Mouse (Mus musculus) embryonic stem cell, embryonic (primary cell): ENCODE results near the gene Nup133.

Experiments
- CTCF ChIA-PET, 4 experiments: fragments of 300-600 bp in 2 of 4; fragments of 350-600 bp in 2 of 4; sonication (Branson Sonifier 250); formaldehyde crosslinking; loops; one replicate each; lab custom pipeline; 2022; ENCODE audit warnings: inconsistent platforms in 2 of 4; lab: Charles Lee
- POLR2A ChIA-PET, 4 experiments: fragments of 300-600 bp in 2 of 4; fragments of 350-600 bp in 2 of 4; sonication (Branson Sonifier 250); formaldehyde crosslinking; loops; one replicate each; lab custom pipeline; 2022; ENCODE audit warnings: antibody characterized with exemption in 4 of 4, inconsistent platforms in 1 of 4; lab: Charles Lee

Gene Nup133

GRCm38 (mm10) chr8:123854252-123854651, 94.8 kb downstream of the Nup133 start:
- ChIA-PET CTCF (interaction anchor here in 1 of 4 experiments (1.2 kb wide), 1 partner anchor 22 kb away, joined by 3 read pairs; no protein-coding TSS in a partner anchor), POLR2A (interaction anchor here in 3 of 4 experiments (0.8 to 2.5 kb wide), 5 partner anchors 10 to 28 kb away, joined by 3 to 7 read pairs (median 3); no protein-coding TSS in a partner anchor)

- ChIA-PET CTCF (interaction anchor here in 2 of 4 experiments (0.6 to 1.2 kb wide), 2 partner anchors 19 to 196 kb away, joined by 3 to 7 read pairs; no protein-coding TSS in a partner anchor), POLR2A (interaction anchor here in 2 of 4 experiments (0.6 to 1.7 kb wide), 5 partner anchors 9 to 518 kb away, joined by 3 to 4 read pairs (median 4); no protein-coding TSS in a partner anchor)
These were observed 97.5 kb downstream of the Nup133 start for GRCm38 (mm10) chr8:123851590-123851989.

GRCm38 (mm10) chr8:123849352-123849751, 99.7 kb downstream of the Nup133 start:
- POLR2A ChIA-PET, result interaction anchor here in 3 of 4 experiments (0.6 to 3.7 kb wide), 13 partner anchors 9 to 179 kb away, joined by 3 to 25 read pairs (median 4); partner anchors contain the start of genes Ccsap (in 1 of the 3) and Nup133 (in 1 of the 3)
- CTCF ChIA-PET, result interaction anchor here in 1 of 4 experiments (0.6 to 1.5 kb wide), 2 partner anchors 10 to 26 kb away, joined by 3 to 4 read pairs; partner anchors contain the start of gene Ccsap

- CTCF ChIA-PET, result interaction anchor here in 2 of 4 experiments (0.9 to 3.8 kb wide), 5 partner anchors 12 to 24 kb away, joined by 3 to 20 read pairs (median 7); no protein-coding TSS in a partner anchor
- POLR2A ChIA-PET, result interaction anchor here (0.6 to 3.7 kb wide), 12 partner anchors 7 to 1714 kb away, joined by 3 to 25 read pairs (median 4); partner anchors contain the start of gene Ccsap (in 1 of the 4)
These were observed 101.5 kb downstream of the Nup133 start for GRCm38 (mm10) chr8:123847546-123847945.
